ENCODE assay signal across 9 mouse cellular contexts in genomic region chrX:164398456-164398855, GRCm38 (mm10). TPM values are rescaled to one million over a fixed set of nuclear protein-coding genes. Genes with fewer than 3 reads are reported as not detected.
DNase-seq lines count a peak whose midpoint lies in the region; ATAC-seq and TF ChIP-seq lines count a peak whose summit lies in the region.
"Had no signal": no experiment of that assay in that cellular context is flagged by ENCODE, and none has a peak within 500 bp of the region (broad histone marks: within the 10 kb centered on the region; RNA-seq: fewer than 3 reads in every experiment).

No protein-coding gene starts in this region.

- no peak for TF ChIP-seq POLR2A in cortical plate, adult 2 months (IDR thresholded peaks at IDR 0.05; ENCODE audit: extremely low read depth, insufficient read depth, low read length)

- no peaks in the 10 kb centered on the region for H3K4me1 ChIP-seq in forebrain, embryonic 11.5 days (replicated peaks; ENCODE audit: control insufficient read depth, insufficient read depth, low read length)
- H3K4me1 ChIP-seq in forebrain, embryonic 10.5 days, result no peaks in the 10 kb centered on the region
- no peaks in the 10 kb centered on the region for H3K4me1 ChIP-seq in lung, embryonic 14.5 days (ENCODE audit: insufficient read depth)
- H3K4me1 ChIP-seq in cortical plate, adult 2 months (ENCODE audit: control insufficient read depth, insufficient read depth, low read length), result no peaks in the 10 kb centered on the region
- H3K4me1 ChIP-seq: embryonic facial prominence, embryonic 15.5 days had no signal

- no peaks in the 10 kb centered on the region for H3K27me3 ChIP-seq in forebrain, embryonic 11.5 days (ENCODE audit: control insufficient read depth, insufficient read depth, low read length)
- H3K27me3 ChIP-seq in forebrain, embryonic 10.5 days (ENCODE audit: poor library complexity, severe bottlenecking), result peaks cover 49% of the 10 kb centered on the region
- H3K27me3 ChIP-seq in lung, embryonic 14.5 days (ENCODE audit: insufficient read depth, low read length), result no peaks in the 10 kb centered on the region
- H3K27me3 ChIP-seq: embryonic facial prominence, embryonic 15.5 days had no signal

- WGBS in forebrain, embryonic 11.5 days, result 58% methylated on average over 3 of the region's 3 CpGs
- 73% methylated on average over 3 of the region's 3 CpGs for WGBS in forebrain, embryonic 10.5 days
- WGBS in lung, embryonic 14.5 days, result 57% methylated on average over 3 of the region's 3 CpGs

- no peaks in the 10 kb centered on the region for H3K36me3 ChIP-seq in forebrain, embryonic 11.5 days (ENCODE audit: control insufficient read depth, insufficient read depth, low read length)
- no peaks in the 10 kb centered on the region for H3K36me3 ChIP-seq in forebrain, embryonic 10.5 days (replicated peaks)
- 0 out of 2 replicates have a peak, but pooled peaks cover 5% of the 10 kb centered on the region for H3K36me3 ChIP-seq in lung, embryonic 14.5 days (ENCODE audit: insufficient read depth)
- H3K36me3 ChIP-seq: embryonic facial prominence, embryonic 15.5 days had no signal

- no peak overlapping the region for H3K9ac ChIP-seq in forebrain, embryonic 11.5 days (ENCODE audit: low read length)
- no peak overlapping the region for H3K9ac ChIP-seq in lung, embryonic 14.5 days
- H3K9ac ChIP-seq: embryonic facial prominence, embryonic 15.5 days had no signal

- 0 out of 2 replicates have a peak, but pooled peaks have one; percentile 21 for ATAC-seq in forebrain, embryonic 11.5 days (replicated peaks; ENCODE audit: low FRiP score)
- peak; percentile 28 for ATAC-seq in lung, embryonic 14.5 days (ENCODE audit: insufficient read depth)
- ATAC-seq in erythroblast, adult 5-6 weeks (replicated peaks; ENCODE audit: low FRiP score, poor library complexity, severe bottlenecking), result no peak

- TF ChIP-seq CTCF in lung, embryonic 14.5 days (IDR thresholded peaks at IDR 0.05; ENCODE audit: low read depth), result peak; percentile 51
- peak; percentile 36; the same call in 1 of the 2 replicates for TF ChIP-seq CTCF in cortical plate, adult 2 months (IDR thresholded peaks at IDR 0.05; ENCODE audit: extremely low read depth, insufficient read depth, low read length)

- no peak for DNase-seq in forebrain, embryonic 11.5 days (ENCODE audit: low spot score)
- no peak for DNase-seq in forebrain, embryonic 10.5 days (ENCODE audit: extremely low spot score, low spot score)
- peak; percentile 71 for DNase-seq in lung, embryonic 14.5 days
- DNase-seq in lung, postnatal 4 days, result no peak
- DNase-seq in naive thymus-derived CD4-positive, alpha-beta T cell, adult 2 months (ENCODE audit: low read depth), result peak; percentile 46
- DNase-seq in right cerebral cortex, postnatal 4 days, result no peak

- H3K4me2 ChIP-seq in forebrain, embryonic 11.5 days (ENCODE audit: low read depth, low read length, severe bottlenecking), result no peak overlapping the region
- H3K4me2 ChIP-seq in lung, embryonic 14.5 days, result no peak overlapping the region
- H3K4me2 ChIP-seq: embryonic facial prominence, embryonic 15.5 days had no signal

- no peak overlapping the region for H3K27ac ChIP-seq in forebrain, embryonic 11.5 days (ENCODE audit: low read depth, low read length)
- H3K27ac ChIP-seq in forebrain, embryonic 10.5 days, result no peak overlapping the region
- no peak overlapping the region for H3K27ac ChIP-seq in lung, embryonic 14.5 days (ENCODE audit: low read depth)
- no peak overlapping the region for H3K27ac ChIP-seq in cortical plate, adult 2 months (ENCODE audit: insufficient read depth, low read length)
- H3K27ac ChIP-seq: embryonic facial prominence, embryonic 15.5 days had no signal

- no peak overlapping the region for H3K4me3 ChIP-seq in forebrain, embryonic 11.5 days (ENCODE audit: low read depth, low read length)
- H3K4me3 ChIP-seq in forebrain, embryonic 10.5 days, result no peak overlapping the region
- H3K4me3 ChIP-seq in lung, embryonic 14.5 days (ENCODE audit: low read depth, low read length), result no peak overlapping the region
- H3K4me3 ChIP-seq in cortical plate, adult 2 months (ENCODE audit: insufficient read depth, low read length), result no peak overlapping the region
- H3K4me3 ChIP-seq: embryonic facial prominence, embryonic 15.5 days had no signal

- no peaks in the 10 kb centered on the region for H3K9me3 ChIP-seq in forebrain, embryonic 11.5 days (ENCODE audit: control insufficient read depth, low read length)
- H3K9me3 ChIP-seq in forebrain, embryonic 10.5 days, result no peaks in the 10 kb centered on the region
- H3K9me3 ChIP-seq in lung, embryonic 14.5 days (ENCODE audit: low read depth, low read length), result no peaks in the 10 kb centered on the region
- H3K9me3 ChIP-seq: embryonic facial prominence, embryonic 15.5 days had no signal

RNA-seq across cellular contexts. Expression of gene Piga, which starts 21.1 kb away (rescaled TPM):
- polyA plus RNA-seq in forebrain, embryonic 11.5 days (2014; fragmentation: Nextera tagmentation; extraction: Ambion mirVana), result 16.1 and 17.7 TPM in 2 replicates
- polyA plus RNA-seq in forebrain, embryonic 10.5 days (2016; fragmentation: Nextera tagmentation; extraction: Ambion mirVana), result 20.9 and 22.4 TPM in 2 replicates
- polyA plus RNA-seq in lung, embryonic 14.5 days (2014; fragmentation: Nextera tagmentation; extraction: Ambion mirVana), result 21.3 and 23.3 TPM in 2 replicates
- polyA plus RNA-seq in cortical plate, adult 2 months (2012; rRNA removed), result 5.2 and 5.8 TPM in 2 replicates
- total RNA-seq in erythroblast, adult 5-6 weeks (2015; ENCODE audit: low replicate concordance), result 29.9 and 38.6 TPM in 2 replicates
- 34.5 and 55.8 TPM in 2 replicates for total RNA-seq in erythroblast, adult 5-6 weeks (2017; ENCODE audit: low replicate concordance)

RNA-seq across cellular contexts. Expression of gene Vegfd, which starts 25.3 kb away (rescaled TPM):
- polyA plus RNA-seq in forebrain, embryonic 11.5 days (2014; fragmentation: Nextera tagmentation; extraction: Ambion mirVana), result 0.75 and 0.88 TPM in 2 replicates
- polyA plus RNA-seq in forebrain, embryonic 10.5 days (2016; fragmentation: Nextera tagmentation; extraction: Ambion mirVana), result 1.2 and 1.3 TPM in 2 replicates
- 40.1 and 45.0 TPM in 2 replicates for polyA plus RNA-seq in lung, embryonic 14.5 days (2014; fragmentation: Nextera tagmentation; extraction: Ambion mirVana)
- polyA plus RNA-seq in cortical plate, adult 2 months (2012; rRNA removed), result 2.0 and 2.2 TPM in 2 replicates
- total RNA-seq in erythroblast, adult 5-6 weeks (2015; ENCODE audit: low replicate concordance), result 6.7 and 14.8 TPM in 2 replicates
- total RNA-seq in erythroblast, adult 5-6 weeks (2017; ENCODE audit: low replicate concordance), result 3.4 and 4.6 TPM in 2 replicates

RNA-seq across cellular contexts. Expression of gene Asb11, which starts 38.3 kb away (rescaled TPM):
- not detected in 2 replicates for polyA plus RNA-seq in forebrain, embryonic 11.5 days (2014; fragmentation: Nextera tagmentation; extraction: Ambion mirVana)
- not detected in 2 replicates for polyA plus RNA-seq in forebrain, embryonic 10.5 days (2016; fragmentation: Nextera tagmentation; extraction: Ambion mirVana)
- polyA plus RNA-seq in lung, embryonic 14.5 days (2014; fragmentation: Nextera tagmentation; extraction: Ambion mirVana), result not detected in 2 replicates
- 5.4 and 6.1 TPM in 2 replicates for polyA plus RNA-seq in cortical plate, adult 2 months (2012; rRNA removed)
- total RNA-seq in erythroblast, adult 5-6 weeks (2015; ENCODE audit: low replicate concordance), result not detected in 2 replicates
- total RNA-seq in erythroblast, adult 5-6 weeks (2017; ENCODE audit: low replicate concordance), result 0.77 and 3.3 TPM in 2 replicates
- polyA plus RNA-seq: embryonic facial prominence, embryonic 15.5 days had no signal

Comparison
In these comparisons a context has a peak if more than half of its experiments do, and no peak if none do; other contexts are left out.
1. DNase-seq: peak in lung, embryonic 14.5 days (single experiment) and naive thymus-derived CD4-positive, alpha-beta T cell, adult 2 months (single experiment); none in forebrain, embryonic 11.5 days (single experiment), forebrain, embryonic 10.5 days (single experiment), lung, postnatal 4 days (0 of 2) and right cerebral cortex, postnatal 4 days (single experiment).
2. RNA of gene Vegfd, which starts 25.3 kb away (polyA plus RNA-seq): 40.1 to 45.0 TPM in lung, embryonic 14.5 days; 2.0 to 2.2 TPM in cortical plate, adult 2 months, 1.2 to 1.3 TPM in forebrain, embryonic 10.5 days and 0.75 to 0.88 TPM in forebrain, embryonic 11.5 days; every median in the first group is over 10 times any median in the second.